Mouse (Mus musculus) kidney, adult 2 months (tissue): ENCODE measurements around the gene Gm10912. TPM values are rescaled to one million over a fixed set of nuclear protein-coding genes. Genes with fewer than 3 reads are reported as not detected.
A peak's percentile ranks its signal among the peaks of the same experiment; 100 is the strongest.
"Not testable (repeated sequence)": the region's sequence is repeated elsewhere in the genome, so short reads cannot be mapped to it uniquely, and the experiment has no call there.

Experiments
- DNase-seq: peaks from one replicate; pipeline ENCODE4 v3.0.0; 2021
- H3K27ac ChIP-seq: fragments of 200-500 bp; 2 replicates; pipeline ENCODE4 v1.5.1; 2012; ENCODE audit warnings: low read depth, low read length, control low read depth, inconsistent platforms; ENCODE audit not compliant: insufficient read depth
- H3K27me3 ChIP-seq: fragments of 200-500 bp; replicated peaks from 2 replicates; pipeline ENCODE4 v1.6.1; 2012; ENCODE audit warnings: mild to moderate bottlenecking, moderate library complexity, low read length, inconsistent platforms; ENCODE audit not compliant: control insufficient read depth, insufficient read depth
- H3K36me3 ChIP-seq: fragments of 200-500 bp; 2 replicates; pipeline ENCODE4 v1.6.1; 2012; ENCODE audit warnings: mild to moderate bottlenecking, moderate library complexity, low read length, inconsistent platforms; ENCODE audit not compliant: control insufficient read depth, insufficient read depth
- H3K4me1 ChIP-seq: fragments of 200-500 bp; 2 replicates; pipeline ENCODE4 v1.6.1; 2011; ENCODE audit warnings: low read length; ENCODE audit not compliant: control insufficient read depth, insufficient read depth
- H3K4me3 ChIP-seq: fragments of 200-500 bp; 2 replicates; pipeline ENCODE4 v1.5.1; 2011; ENCODE audit warnings: mild to moderate bottlenecking, low read depth, low read length, control low read depth; ENCODE audit not compliant: insufficient read depth
- CTCF ChIP-seq: fragments of 200-500 bp; conservative IDR thresholded peaks from 2 replicates; pipeline ENCODE4 v1.5.1; 2011; ENCODE audit warnings: low read depth, mild to moderate bottlenecking, control low read depth, low read length, moderate library complexity, mixed read lengths; ENCODE audit not compliant: insufficient read depth, insufficient read length
- POLR2A ChIP-seq: fragments of 200-500 bp; IDR thresholded peaks from one replicate; pipeline ENCODE4 v1.6.1; 2011; ENCODE audit warnings: low read depth, low read length, control low read depth
- WGBS: fragments of 180-500 bp; shearing (Covaris S2); methylation state at CpG from one replicate; pipeline ENCODE4 v1.1.7; 2018; 5-methylcytosine and 5-hydroxymethylcytosine counted together
- polyA plus RNA-seq: library from polyadenylated mRNA; depleted of rRNA; stranded (reverse); fragments of >200 nt; gene quantifications from 2 replicates; pipeline ENCODE4 v1.2.3, GENCODE M21; 2012

Gene Gm10912
- polyA plus RNA-seq, 1 experiment = 0.14 TPM

DNA sequence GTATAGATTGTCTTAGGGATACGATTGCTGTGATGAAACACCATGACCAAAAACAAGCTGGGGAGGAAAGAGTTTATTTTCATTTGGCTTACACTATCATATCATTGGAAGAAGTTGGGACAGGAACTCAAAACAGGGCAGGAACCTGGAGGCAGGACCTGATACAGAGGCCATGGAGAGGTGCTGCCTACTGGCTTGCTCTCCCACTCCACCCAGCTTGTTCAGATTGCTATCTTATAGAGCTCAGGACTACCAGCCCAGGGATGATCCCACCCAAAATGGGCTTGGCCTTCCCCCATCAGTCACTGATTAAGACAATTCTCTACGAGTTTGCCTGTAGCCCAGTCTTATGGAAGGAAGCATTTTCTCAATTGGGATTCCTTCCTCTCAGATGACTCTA lies 1.5 kb upstream of the Gm10912 start:
- TF ChIP-seq POLR2A = no peak
- no peak for TF ChIP-seq CTCF
- Histone ChIP-seq H3K4me1 (no peaks in the 10 kb centered on the region), H3K27me3 (no peaks in the 10 kb centered on the region), H3K4me3 (no peak overlapping the region), H3K36me3 (peaks cover 3% of the 10 kb centered on the region; the same call in 1 of the 2 replicates), H3K27ac (no peak overlapping the region)
- 76% methylated on average over 2 of the region's 2 CpGs for WGBS
- DNase-seq = no peak

DNA sequence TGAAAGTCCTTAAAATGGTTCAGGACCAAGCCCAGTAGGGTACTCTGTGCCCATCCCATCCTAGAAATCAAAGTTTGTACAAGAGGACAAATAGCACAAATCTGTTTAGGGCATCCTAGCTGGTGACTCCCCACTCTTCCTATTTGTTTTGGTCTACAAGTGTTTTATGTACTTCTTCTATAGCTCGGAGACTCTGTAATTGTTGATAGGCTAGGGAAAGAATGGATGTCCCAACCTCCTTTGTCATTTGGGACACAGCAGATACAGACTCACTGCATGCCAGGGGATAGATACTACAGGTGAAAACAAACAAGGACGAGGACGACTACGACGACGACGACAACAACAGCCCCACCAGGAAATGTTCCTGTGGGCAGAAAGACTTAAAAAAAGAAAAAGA lies 2.8 kb downstream of the Gm10912 start, which contains the start of gene Gm10799:
Gm10799 (minus strand) TSS at position 101 of the 400 bp plus-strand sequence.
- DNase-seq, H3K36me3 ChIP-seq, H3K4me1 ChIP-seq, H3K27ac ChIP-seq, H3K4me3 ChIP-seq, H3K27me3 ChIP-seq: not testable (repeated sequence)
- WGBS = 69% methylated on average over 7 of the region's 7 CpGs

DNA sequence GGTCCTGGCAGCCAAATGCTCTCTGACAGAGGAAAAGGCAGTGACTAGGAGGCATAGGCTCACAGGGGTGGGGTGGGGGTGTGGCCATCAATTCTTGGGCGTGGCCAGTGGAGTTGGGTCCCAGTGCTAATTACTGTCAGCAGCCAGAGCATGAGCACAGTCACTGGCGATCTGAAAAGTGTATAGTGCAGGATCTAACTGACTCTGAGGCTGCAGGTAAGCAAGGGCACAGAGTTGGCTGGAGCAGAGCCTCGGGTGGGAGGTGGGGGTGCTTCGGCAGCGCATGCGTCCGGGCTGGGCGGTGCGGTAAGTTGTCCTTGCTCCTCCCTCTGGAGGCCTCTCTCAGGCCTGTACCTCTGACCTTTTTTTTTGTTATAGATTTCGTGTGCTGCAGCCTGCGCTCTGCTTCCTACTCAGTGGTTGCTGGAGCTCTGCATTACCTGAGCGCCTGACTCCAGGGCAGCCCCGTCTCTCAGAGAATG lies 4.1 kb downstream of the Gm10912 start, which contains the start of gene Cd59b:
Cd59b (plus strand) TSS at position 146 of the 482 bp plus-strand sequence.
- no peaks in the 10 kb centered on the region for H3K27me3 ChIP-seq
- peak within 1 kb of the TSS; percentile 49 for H3K4me3 ChIP-seq
- TF ChIP-seq POLR2A = no peak
- no peak for TF ChIP-seq CTCF
- DNase-seq = peak; percentile 73
- 11% methylated on average over 13 of the region's 13 CpGs for WGBS
- H3K27ac ChIP-seq = peak within 1 kb of the TSS; percentile 29; the same call in 1 of the 2 replicates
- no peaks in the 10 kb centered on the region for H3K36me3 ChIP-seq
- H3K4me1 ChIP-seq = no peaks in the 10 kb centered on the region

DNA sequence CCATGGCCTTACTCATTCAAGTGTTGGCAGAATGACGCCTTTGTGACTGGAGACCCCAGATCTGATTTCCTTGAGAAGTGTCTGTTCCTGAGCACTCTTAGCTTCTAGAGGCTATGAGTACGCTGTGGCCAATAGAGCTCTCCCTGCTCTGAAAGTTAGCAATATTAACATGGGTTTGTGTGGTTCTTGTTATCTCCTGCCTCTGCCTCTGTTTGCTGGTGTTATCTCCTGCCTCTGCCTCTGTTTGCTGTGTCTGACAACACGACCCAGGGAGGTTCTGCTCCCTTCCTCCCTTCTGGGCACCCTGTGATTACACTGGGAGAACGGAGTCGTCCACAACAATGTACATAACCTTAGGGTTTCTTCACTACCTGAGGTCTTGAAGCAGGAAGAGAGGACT lies 12.7 kb downstream of the Gm10912 start:
- not testable (repeated sequence) for H3K4me1 ChIP-seq, DNase-seq, H3K36me3 ChIP-seq, H3K4me3 ChIP-seq, H3K27me3 ChIP-seq, H3K27ac ChIP-seq
- WGBS = 81% methylated on average over 5 of the region's 5 CpGs

DNA sequence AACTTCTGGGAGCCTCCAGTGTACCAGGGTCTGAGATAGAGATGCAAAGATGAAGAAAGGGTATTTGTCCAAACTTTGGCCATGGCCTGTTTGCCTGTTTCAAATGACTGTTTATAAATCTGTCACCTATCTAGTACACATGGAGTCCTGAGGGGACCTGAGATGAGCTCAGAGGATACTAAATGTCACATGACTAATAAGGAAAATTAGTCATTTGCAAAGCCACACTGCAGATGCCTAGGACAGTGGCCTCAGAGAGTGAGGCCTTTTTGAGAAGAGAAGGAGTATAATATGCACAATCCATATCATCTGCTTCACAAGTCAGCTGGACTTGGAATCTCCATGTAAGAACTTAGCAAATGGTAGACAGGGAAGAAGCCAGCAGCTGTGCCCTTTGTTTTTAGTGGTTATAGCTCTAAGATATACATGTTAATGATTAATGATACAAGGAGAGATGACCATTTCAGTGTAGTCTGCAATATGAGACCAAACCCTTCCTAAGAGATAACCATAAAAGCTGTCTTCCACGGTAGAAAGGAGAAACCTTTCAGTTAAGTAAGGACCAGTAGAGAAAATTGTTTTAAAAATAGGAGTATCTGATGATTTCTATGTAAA lies 15.9 kb downstream of the Gm10912 start:
- not testable (repeated sequence) for H3K4me1 ChIP-seq, DNase-seq, H3K4me3 ChIP-seq, H3K27me3 ChIP-seq, H3K27ac ChIP-seq, H3K36me3 ChIP-seq
- no CpG with 5 or more reads among the region's 1 CpGs for WGBS

DNA sequence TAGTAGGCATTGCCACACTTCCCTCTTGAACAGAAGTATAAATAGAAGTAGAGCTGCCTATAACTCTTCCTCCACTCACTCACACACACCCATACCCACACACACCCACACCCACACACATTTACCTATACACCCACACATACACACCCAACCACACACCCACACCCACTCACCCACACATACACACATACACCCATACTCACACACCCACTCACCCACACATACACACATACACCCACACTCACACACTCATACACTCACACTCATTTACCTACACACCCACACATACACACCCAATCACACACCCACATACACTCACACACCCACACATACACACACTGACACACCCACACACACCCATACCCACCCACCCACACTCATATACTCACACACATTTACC lies 16.8 kb downstream of the Gm10912 start:
- TF ChIP-seq CTCF = no peak
- no peak for DNase-seq
- no peak overlapping the region for H3K4me3 ChIP-seq
- no peaks in the 10 kb centered on the region for H3K27me3 ChIP-seq
- no peaks in the 10 kb centered on the region for H3K4me1 ChIP-seq
- H3K36me3 ChIP-seq = no peaks in the 10 kb centered on the region
- H3K27ac ChIP-seq = no peak overlapping the region

DNA sequence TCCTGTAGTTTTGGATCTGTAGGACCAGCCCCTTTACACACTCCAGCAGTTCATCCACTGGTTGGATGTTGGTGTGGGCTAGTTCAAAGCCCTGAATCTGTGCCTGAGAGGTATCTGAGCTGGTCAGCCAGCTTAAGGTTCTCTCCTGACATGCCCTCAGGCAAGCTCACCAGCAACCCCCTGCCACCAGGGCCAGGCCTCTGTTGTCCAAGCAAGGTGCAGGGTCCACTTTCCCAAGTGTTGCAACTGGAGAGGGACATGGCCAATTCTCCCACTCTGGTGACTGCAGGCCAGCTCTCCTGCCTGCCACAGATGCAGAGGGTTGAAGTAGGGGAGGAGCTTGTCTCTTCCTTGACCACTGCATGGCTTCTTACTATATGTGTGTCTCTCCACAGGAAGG lies 18.4 kb downstream of the Gm10912 start:
- not testable (repeated sequence) for DNase-seq, H3K27me3 ChIP-seq, H3K27ac ChIP-seq, H3K4me3 ChIP-seq, H3K4me1 ChIP-seq, H3K36me3 ChIP-seq

DNA sequence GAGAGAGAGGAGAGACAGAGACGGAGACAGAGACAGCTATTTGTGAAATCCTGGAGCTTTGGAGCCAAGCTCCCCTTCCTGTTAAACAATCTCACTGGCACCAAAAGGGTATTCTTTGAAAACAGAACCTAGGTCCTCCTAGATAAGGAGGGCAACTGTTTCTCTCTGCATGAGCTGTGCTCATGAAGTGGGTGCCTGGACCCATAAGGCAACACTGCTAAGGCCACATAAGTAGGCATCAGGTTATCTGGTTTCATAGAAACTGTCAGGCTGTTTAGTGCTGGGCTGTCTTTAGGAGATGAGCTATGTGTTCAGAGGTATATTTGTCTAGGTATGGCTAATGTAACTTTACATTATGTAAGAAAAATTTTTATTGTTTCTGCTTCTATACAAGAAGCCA lies 21.9 kb downstream of the Gm10912 start:
- WGBS = 80% methylated on average over 1 of the region's 1 CpGs
- not testable (repeated sequence) for H3K4me1 ChIP-seq, DNase-seq, H3K36me3 ChIP-seq, H3K4me3 ChIP-seq, H3K27ac ChIP-seq, H3K27me3 ChIP-seq
